Mouse (Mus musculus): ENCODE measurements around the gene Elmo3. TPM values are rescaled to one million over a fixed set of nuclear protein-coding genes. Genes with fewer than 3 reads are reported as not detected.

The Elmo3 gene
- polyA plus RNA-seq, 1 experiment = 1.5 TPM

GRCm38 (mm10) chr8:105318662-105319190 lies 13.3 kb downstream of the Elmo3 start:
- Histone ChIP-seq H3K27ac (ENCODE audit: insufficient read depth, low read depth, low read length) (no peak overlapping the region), H3K4me1 (ENCODE audit: control insufficient read depth, insufficient read depth, low read length) (peaks cover 17% of the 10 kb centered on the region), H3K4me3 (ENCODE audit: insufficient read depth, low read length) (no peak overlapping the region)
- TF ChIP-seq CTCF (IDR thresholded peaks at IDR 0.05; ENCODE audit: low read depth, low read length) (no peak), POLR2A (IDR thresholded peaks at IDR 0.05; ENCODE audit: borderline replicate concordance, low read depth, low read length) (no peak)

GRCm38 (mm10) chr8:105323183-105323582 lies 17.8 kb downstream of the Elmo3 start:
- TF ChIP-seq POLR2A (IDR thresholded peaks at IDR 0.05; ENCODE audit: borderline replicate concordance, low read depth, low read length) = no peak
- TF ChIP-seq CTCF (IDR thresholded peaks at IDR 0.05; ENCODE audit: low read depth, low read length) = no peak
- H3K4me1 ChIP-seq (ENCODE audit: control insufficient read depth, insufficient read depth, low read length) = peaks cover 20% of the 10 kb centered on the region
- no peak overlapping the region for H3K27ac ChIP-seq (ENCODE audit: insufficient read depth, low read depth, low read length)
- no peak overlapping the region for H3K4me3 ChIP-seq (ENCODE audit: insufficient read depth, low read length)

DNA sequence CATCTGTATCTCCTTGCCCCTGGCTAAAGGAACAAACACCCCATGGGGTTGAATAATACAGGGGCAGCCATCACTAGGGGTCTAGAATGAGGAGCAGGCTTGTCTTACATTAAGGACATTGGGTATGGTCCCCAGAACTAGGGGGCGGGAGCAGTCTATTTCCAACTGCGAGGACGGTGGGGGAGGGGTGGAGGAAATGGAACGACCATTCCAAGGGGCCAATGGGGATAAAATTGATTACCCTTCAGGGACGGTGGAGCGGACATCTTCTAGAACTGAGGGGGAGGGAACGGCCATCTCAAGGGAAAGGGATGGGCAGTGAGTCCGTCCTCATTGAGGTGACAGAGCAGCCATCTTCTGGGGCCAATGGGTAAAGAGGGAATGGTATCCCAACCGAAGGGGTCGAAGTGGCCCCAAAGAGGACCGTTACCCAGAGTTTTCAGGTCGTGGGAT lies 20.3 kb downstream of the Elmo3 start:
- peak overlapping the region; percentile 29 for H3K27ac ChIP-seq (ENCODE audit: insufficient read depth, low read depth, low read length)
- TF ChIP-seq CTCF (IDR thresholded peaks at IDR 0.05; ENCODE audit: low read depth, low read length) (no peak), POLR2A (IDR thresholded peaks at IDR 0.05; ENCODE audit: borderline replicate concordance, low read depth, low read length) (no peak)
- peaks cover 12% of the 10 kb centered on the region for H3K4me1 ChIP-seq (ENCODE audit: control insufficient read depth, insufficient read depth, low read length)
- H3K4me3 ChIP-seq (ENCODE audit: insufficient read depth, low read length) = peak overlapping the region; percentile 75

DNA sequence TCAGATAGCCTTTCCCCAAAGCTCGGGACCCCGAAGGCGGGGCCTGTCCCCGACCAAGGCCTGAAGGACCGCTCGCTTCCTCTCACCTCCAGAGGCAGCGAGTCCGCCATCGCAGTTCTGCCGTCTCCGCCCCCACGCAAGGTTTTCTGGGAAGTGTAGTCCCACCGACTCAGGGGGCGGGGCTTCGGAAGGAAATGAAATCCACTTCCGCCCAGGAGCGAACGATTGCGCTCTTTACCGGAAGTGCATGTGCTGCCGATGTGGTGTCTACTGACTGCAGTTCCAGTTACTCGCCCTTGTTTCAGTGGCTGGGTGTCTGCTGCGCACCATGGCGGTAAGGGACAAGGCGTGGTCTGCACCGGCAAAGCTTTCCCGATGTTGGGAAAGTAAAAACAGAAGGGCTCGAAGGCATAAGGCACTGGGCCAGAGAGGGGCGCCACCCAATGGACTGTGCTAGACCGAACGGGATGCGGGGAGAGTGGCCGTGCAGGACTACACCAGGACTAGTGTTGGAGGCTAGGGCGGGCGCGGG lies 20.8 kb downstream of the Elmo3 start, which contains the start of the genes Lrrc29 and Tmem208:
Gene Lrrc29 (minus strand): TSS at position 138 of the 532 bp plus-strand sequence.
Gene Tmem208 (plus strand): TSS at position 214 of the 532 bp plus-strand sequence.
- Histone ChIP-seq H3K4me3 (ENCODE audit: insufficient read depth, low read length) (peak within 1 kb of the TSS; percentile 75), H3K4me1 (ENCODE audit: control insufficient read depth, insufficient read depth, low read length) (peaks cover 12% of the 10 kb centered on the region), H3K27ac (ENCODE audit: insufficient read depth, low read depth, low read length) (peak within 1 kb of the TSS; percentile 77)
- TF ChIP-seq CTCF (IDR thresholded peaks at IDR 0.05; ENCODE audit: low read depth, low read length) (peak; percentile 52), POLR2A (IDR thresholded peaks at IDR 0.05; ENCODE audit: borderline replicate concordance, low read depth, low read length) (peak; percentile 26)

- no peak for TF ChIP-seq CTCF (IDR thresholded peaks at IDR 0.05; ENCODE audit: low read depth, low read length)
- TF ChIP-seq POLR2A (IDR thresholded peaks at IDR 0.05; ENCODE audit: borderline replicate concordance, low read depth, low read length) = no peak
- H3K4me3 ChIP-seq (ENCODE audit: insufficient read depth, low read length) = peak overlapping the region; percentile 75
- peaks cover 12% of the 10 kb centered on the region for H3K4me1 ChIP-seq (ENCODE audit: control insufficient read depth, insufficient read depth, low read length)
- peak overlapping the region; percentile 77 for H3K27ac ChIP-seq (ENCODE audit: insufficient read depth, low read depth, low read length)
Measured at GRCm38 (mm10) chr8:105326968-105327367, 21.6 kb downstream of the Elmo3 start.

DNA sequence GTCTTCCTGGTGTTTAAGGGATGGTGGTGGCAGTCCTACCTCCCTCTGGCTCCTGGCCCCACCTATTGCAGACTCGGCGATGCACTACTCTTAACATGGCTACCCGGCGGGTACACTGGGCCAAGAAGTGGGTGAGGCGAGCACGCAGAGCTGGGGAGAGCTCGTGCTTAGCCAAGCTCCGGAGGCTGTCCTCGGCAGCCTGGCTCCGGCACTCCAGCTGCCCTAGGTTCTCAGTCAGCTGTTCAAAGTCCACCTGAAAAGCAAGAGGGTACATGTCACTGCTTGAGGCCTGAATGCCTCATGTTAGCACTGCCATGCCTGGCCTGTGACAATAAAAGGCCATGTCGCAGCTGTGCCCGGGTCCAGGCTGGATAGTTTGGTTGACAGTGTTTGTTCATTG lies 24.9 kb downstream of the Elmo3 start:
- TF ChIP-seq POLR2A (IDR thresholded peaks at IDR 0.05; ENCODE audit: borderline replicate concordance, low read depth, low read length) (no peak), CTCF (IDR thresholded peaks at IDR 0.05; ENCODE audit: low read depth, low read length) (no peak)
- H3K4me1 ChIP-seq (ENCODE audit: control insufficient read depth, insufficient read depth, low read length) = peaks cover 6% of the 10 kb centered on the region
- H3K4me3 ChIP-seq (ENCODE audit: insufficient read depth, low read length) = no peak overlapping the region
- no peak overlapping the region for H3K27ac ChIP-seq (ENCODE audit: insufficient read depth, low read depth, low read length)

DNA sequence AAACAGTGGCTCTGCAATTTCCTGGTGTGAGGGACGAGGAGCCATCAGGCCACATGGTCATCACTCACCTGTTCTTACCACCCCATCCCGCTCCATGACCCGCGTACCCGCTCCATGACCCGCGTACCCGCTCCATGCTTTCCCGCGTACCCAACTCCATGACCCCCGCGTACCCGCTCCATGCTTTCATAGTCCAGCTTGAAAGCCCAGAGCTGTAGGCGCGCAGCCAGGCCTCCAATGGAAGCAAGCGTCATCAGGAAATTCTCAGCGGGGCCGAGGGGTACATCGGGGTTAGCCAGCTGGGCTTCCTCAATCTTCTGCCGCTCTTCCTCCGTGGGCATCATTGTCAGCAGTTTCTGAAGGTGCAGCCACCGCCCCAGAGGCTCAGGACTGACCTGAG lies 26.1 kb downstream of the Elmo3 start:
- Histone ChIP-seq H3K4me1 (ENCODE audit: control insufficient read depth, insufficient read depth, low read length) (peaks cover 4% of the 10 kb centered on the region), H3K27ac (ENCODE audit: insufficient read depth, low read depth, low read length) (no peak overlapping the region), H3K4me3 (ENCODE audit: insufficient read depth, low read length) (no peak overlapping the region)
- TF ChIP-seq CTCF (IDR thresholded peaks at IDR 0.05; ENCODE audit: low read depth, low read length) (no peak), POLR2A (IDR thresholded peaks at IDR 0.05; ENCODE audit: borderline replicate concordance, low read depth, low read length) (no peak)

DNA sequence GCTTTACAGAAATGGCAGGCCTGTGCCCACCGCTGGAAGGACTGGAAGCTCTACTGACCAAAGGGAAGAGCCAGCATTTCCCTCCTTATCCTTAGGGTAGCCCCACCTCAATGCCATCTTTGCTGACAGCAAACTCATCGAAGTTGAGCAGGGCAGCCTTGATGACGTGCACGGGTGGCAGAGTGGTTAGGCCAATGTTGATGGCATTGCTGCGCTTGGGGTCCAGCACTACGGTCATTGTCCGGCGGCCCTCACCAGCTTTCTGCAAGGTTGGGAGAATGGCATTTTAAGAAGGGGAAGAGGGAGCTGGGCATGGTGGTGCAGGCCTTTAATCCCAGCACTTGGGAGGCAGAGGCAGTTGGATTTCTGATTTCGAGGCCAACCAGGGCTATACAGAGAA lies 26.5 kb downstream of the Elmo3 start:
- no peak overlapping the region for H3K27ac ChIP-seq (ENCODE audit: insufficient read depth, low read depth, low read length)
- no peak overlapping the region for H3K4me3 ChIP-seq (ENCODE audit: insufficient read depth, low read length)
- TF ChIP-seq CTCF (IDR thresholded peaks at IDR 0.05; ENCODE audit: low read depth, low read length) (no peak), POLR2A (IDR thresholded peaks at IDR 0.05; ENCODE audit: borderline replicate concordance, low read depth, low read length) (no peak)
- peaks cover 4% of the 10 kb centered on the region for H3K4me1 ChIP-seq (ENCODE audit: control insufficient read depth, insufficient read depth, low read length)

DNA sequence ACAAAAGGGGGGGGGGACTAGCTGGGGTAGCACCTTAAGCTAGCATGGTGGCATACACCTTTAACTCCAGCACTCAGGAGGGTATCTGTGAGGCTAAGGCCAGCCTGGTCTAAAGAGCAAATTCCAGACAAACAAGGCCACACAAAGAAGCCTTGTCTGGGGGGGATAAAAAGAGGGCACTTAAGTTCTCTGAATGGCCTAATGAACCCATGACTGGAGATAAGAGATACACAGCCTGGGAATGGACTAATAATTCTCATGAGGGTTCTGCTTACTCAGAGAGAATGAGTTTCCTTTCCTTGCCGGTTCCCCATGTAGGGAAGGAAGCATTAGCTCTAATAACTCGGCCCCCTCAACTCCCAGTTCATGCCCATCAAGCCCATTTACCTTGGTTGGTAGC lies 27.1 kb downstream of the Elmo3 start:
- TF ChIP-seq POLR2A (IDR thresholded peaks at IDR 0.05; ENCODE audit: borderline replicate concordance, low read depth, low read length) (no peak), CTCF (IDR thresholded peaks at IDR 0.05; ENCODE audit: low read depth, low read length) (no peak)

GRCm38 (mm10) chr8:105336373-105337130 lies 31.2 kb downstream of the Elmo3 start:
- Histone ChIP-seq H3K4me3 (ENCODE audit: insufficient read depth, low read length) (no peak overlapping the region), H3K27ac (ENCODE audit: insufficient read depth, low read depth, low read length) (no peak overlapping the region), H3K4me1 (ENCODE audit: control insufficient read depth, insufficient read depth, low read length) (peaks cover 29% of the 10 kb centered on the region)
- TF ChIP-seq CTCF (IDR thresholded peaks at IDR 0.05; ENCODE audit: low read depth, low read length) (no peak), POLR2A (IDR thresholded peaks at IDR 0.05; ENCODE audit: borderline replicate concordance, low read depth, low read length) (no peak)

More for the DNA sequence above, 27.1 kb downstream of the Elmo3 start:
- Histone ChIP-seq H3K4me3 (ENCODE audit: insufficient read depth, low read length) (no peak overlapping the region), H3K27ac (ENCODE audit: insufficient read depth, low read depth, low read length) (no peak overlapping the region), H3K4me1 (ENCODE audit: control insufficient read depth, insufficient read depth, low read length) (peaks cover under 1% of the 10 kb centered on the region)

Data from bone marrow macrophage, adult 2 months (primary cell).